Mouse (Mus musculus): Measurements from ENCODE around the gene Arid1b.

- TF ChIP-seq POLR2A (IDR thresholded peaks at IDR 0.05; ENCODE audit: extremely low read depth, insufficient read depth, low read length) (no peak), CTCF (IDR thresholded peaks at IDR 0.05; ENCODE audit: low read depth, low read length) (no peak)
Observed at GRCm38 (mm10) chr17:5001531-5002131, 7.5 kb downstream of the Arid1b start.
